Mouse (Mus musculus): ENCODE measurements around the gene Slc38a6. TPM values are rescaled to one million over a fixed set of nuclear protein-coding genes. Genes with fewer than 3 reads are reported as not detected.

Gene Slc38a6
- total RNA-seq, 2 experiments from 2014 or later = 10.2 to 21.0 TPM

Other genes starting within 250 kb of the Slc38a6 start
- under 1 TPM; 0.35 to 0.86 TPM for gene Six1, start 232.9 kb upstream of the Slc38a6 start, total RNA-seq (2021)
- gene Six4, start 173.3 kb upstream of the Slc38a6 start, total RNA-seq (2021) = 1 to 10 TPM; 1.2 to 1.8 TPM
- gene Mnat1, start 163.1 kb upstream of the Slc38a6 start, total RNA-seq (2021) = 10 to 100 TPM; 21.3 to 22.0 TPM
- gene Trmt5, start 69 bp upstream of the Slc38a6 start, total RNA-seq (2021) = 10 to 100 TPM in 1 of 2 experiments, 1 to 10 TPM in 1; 9.6 to 14.0 TPM